Mouse (Mus musculus) c-Kit-positive CD71-positive TER-119-negative erythroid progenitor cells, embryonic 14.5 days (primary cell): ENCODE data around the gene Ndfip2.

ENCODE experiments used
- DNase-seq: peaks from one replicate; pipeline ENCODE4 v3.0.0-alpha.2; 2013; ENCODE audit warnings: low read depth

Ndfip2 gene

DNA sequence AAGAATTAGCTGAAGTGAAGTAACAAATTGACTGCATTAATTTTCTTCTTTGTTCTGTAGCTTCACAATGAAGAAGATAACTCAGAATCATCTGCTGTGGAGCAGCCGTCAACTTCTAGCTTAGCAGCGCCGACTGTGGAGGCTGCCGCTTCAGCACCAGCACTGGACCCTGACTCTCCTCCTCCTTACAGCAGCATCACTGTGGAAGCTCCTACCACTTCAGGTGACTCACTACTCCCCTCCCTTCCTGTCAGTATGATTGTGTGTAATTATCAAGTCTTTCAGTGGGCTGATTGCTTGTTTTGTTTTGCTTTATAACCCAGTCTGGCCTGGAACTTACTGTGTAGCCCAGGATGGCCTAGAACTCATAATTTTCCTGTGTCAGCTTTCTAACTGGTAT is 29.2 kb downstream of the Ndfip2 start:
- no peak for DNase-seq

DNA sequence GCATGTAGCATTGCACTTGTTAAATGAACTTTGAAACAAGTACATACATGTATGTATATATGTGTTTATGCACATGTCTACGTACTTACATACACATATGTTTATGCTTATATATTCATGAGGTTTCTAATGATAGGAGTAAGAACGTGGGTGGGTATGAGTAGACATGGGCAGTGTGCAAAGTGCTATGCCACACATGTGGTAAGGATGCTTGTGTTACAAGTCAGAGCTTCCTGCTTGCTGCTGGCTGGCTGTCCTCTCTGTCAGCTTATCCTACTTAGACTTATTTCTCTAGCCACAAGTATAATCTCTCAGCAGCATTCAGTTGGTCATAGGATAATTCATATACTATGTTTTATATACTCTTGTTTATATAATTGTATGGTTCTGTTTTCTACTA is 29.6 kb downstream of the Ndfip2 start:
- no peak for DNase-seq

DNA sequence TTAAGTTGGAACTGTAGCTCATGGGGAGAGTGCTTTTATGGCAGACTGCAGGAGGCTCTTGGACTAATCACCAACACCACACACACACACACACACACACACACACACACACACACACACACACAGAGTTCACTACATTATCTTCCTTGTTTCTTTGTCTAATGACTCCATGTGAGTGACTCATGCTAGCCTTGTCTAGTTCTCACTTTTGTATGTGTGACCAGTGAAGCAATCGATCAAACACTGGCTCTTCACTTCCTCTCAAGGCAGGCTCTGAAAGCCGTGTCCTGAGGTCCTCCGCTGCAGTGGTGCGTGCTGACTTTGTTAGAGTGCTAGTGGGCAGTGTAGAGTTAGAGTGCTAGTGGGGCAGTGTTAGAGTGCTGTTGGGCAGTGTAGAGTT is 30.2 kb downstream of the Ndfip2 start:
- no peak for DNase-seq

DNA sequence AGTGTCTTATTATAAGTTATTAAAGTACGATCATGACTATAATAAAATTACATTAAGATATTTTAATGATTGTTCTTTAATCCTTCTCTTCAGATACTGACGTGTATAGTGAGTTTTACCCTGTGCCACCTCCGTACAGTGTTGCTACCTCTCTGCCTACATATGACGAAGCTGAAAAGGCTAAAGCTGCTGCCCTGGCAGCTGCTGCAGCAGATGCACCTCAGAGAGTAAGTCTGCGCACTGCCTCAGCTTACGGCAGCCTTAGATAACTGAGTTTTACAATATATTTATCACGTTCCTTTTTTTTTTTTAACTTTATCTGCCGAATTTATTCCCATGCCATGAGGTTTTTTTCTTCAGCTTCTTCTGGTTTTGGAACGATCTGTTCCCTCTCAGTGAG is 33.8 kb downstream of the Ndfip2 start:
- no peak for DNase-seq

DNA sequence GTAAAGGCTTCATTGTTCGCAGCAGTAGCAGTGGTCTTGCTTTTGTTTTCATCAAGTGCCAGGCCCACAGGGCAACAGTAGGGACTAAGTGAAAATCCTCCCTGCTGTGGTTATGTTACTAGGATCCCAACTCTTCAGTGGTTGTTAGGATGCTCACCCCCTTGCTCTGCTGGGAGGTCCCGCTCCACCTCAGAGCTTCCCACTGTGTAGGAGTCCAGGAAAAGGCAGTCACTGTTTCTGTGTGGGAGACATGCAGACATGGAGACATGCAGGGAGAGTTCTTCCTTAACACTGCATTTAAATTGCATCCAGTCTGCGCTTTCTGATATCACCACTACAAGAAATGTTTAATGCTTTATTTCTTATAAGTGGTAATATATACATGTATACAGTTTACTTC is 35.4 kb downstream of the Ndfip2 start:
- no peak for DNase-seq

DNA sequence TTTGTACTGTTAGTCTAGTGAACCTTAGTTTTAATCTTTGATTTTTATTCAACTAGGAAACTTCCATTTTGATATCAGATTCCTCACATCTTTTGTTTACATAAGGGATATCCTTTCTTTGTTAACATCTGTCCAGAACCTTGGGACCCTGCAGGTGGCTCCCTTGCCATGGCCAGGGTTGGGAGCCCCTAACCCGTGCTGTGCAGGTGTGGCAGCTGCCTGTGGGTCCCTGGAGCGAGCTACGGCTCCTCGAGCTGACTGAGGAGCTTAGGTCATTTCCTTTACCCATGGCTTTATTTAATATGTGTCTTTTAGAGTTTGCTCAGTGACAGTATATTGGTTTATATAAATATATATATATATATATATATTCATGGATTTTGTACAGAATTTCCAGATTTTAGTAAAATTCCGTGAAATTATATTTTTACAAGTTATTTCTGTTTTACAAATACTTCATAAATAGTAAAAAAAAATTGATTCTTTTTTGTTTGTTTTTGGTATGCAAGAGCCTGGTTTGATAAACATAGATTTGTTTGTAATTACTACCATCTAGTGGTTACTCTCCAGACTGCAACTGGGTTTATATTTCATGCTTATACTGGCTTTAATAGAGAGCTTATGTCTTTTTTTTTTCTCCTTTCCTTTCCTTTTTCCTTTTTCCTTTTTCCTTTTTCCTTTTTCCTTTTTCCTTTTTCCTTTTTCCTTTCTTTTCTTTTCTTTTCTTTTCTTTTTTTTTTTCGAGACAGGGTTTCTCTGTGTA is 37.6 kb downstream of the Ndfip2 start:
- DNase-seq, result peak; percentile 81

DNA sequence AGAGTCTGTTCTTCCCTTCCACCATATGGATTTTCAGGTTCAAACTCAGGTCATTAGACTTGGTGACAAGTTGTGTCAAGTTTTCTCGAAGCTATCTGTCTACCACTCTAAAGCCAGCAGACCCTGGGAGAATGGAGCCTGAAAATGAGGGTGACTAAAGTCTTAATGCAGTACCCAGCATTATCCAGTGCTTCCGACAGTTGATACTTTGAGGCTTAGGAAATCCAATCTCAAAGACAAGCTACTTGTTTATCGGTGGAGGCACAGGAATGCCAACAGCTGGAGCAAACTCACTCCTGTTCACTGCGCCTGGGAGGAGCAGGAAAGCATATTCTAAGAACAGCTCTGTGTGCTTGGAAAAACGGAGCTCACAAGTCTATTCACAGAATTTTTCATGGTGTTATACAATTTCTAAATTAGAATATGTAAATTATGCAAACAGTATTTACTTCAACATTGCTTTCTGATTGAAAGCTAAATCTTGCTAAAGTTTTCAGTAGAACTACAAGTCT is 41.4 kb downstream of the Ndfip2 start:
- no peak for DNase-seq

DNA sequence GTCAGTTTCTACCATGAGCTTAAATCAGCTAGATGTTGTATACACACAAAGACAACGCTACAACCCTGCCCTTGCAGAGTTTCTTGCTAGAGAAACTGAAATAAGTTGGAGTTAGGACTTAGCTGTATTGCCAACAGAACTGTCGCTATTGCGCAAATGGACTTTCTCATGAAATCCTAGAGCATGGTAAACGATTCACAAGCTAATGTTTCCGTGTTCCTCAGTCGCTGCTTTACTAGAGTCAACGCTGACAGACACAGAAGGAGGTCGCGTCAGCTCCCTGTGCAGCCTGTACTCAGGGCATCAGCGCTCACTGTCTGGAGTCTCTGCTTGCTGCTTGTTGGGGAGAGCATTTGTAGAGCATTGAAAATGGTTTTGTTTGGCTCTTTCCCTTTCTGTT is 42.2 kb downstream of the Ndfip2 start:
- DNase-seq, result no peak

DNA sequence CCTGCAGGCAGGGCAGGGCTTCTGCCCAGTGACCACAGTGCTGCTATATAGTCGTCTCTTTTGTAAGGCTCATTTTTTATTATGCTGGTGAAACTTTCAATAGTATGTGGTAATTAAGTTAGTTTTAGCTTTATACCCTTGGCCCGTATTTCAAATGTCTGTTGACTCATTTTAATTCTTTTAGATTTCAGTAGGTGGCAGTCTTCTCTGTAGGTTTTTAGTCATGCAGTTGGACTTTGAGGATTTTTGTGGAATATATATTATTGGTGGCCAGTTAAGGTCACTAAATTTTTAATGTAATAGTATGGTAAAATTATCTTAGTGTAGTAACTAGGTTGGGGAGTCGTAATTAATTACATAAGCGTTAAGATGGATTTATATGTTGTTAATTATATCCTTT is 44.3 kb downstream of the Ndfip2 start:
- no peak for DNase-seq

DNA sequence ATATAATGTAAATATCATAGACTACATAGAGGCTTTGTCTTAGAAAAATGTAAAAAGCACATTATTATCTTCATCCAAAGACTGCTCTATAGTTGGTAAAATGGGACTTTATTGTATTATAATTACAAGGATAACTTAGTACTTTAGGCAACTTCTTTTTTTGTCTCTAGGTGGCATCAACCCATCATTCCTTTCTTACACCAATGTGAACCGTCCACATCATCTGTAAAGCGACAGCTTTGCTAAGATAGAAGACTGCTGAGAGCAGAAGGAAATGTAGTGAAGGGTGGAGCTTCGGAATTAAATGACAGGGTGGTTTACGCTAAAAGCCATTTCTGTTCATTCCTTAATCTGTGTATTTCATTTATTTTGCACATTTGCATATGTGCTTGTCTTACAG is 49.3 kb downstream of the Ndfip2 start:
- DNase-seq, result no peak

DNA sequence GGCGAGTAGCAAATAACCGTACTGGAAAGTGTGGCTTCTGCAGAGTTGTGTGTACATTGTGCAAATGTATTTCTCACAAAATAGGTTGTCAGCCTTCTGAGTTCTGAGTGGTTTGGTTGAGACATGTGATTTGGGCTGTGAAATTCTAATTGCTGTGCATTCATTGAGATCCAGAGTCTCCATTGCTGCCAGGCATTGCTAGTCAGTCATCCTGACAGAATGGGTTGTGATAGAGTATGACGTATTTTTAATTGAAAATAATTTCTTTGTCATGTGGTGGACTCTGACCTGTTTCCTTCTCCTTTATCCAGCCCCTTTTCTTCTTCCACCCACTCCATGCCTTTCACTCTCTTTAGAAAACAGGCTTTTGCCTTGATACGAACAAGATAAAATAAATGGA is 54.0 kb downstream of the Ndfip2 start:
- DNase-seq, result no peak

DNA sequence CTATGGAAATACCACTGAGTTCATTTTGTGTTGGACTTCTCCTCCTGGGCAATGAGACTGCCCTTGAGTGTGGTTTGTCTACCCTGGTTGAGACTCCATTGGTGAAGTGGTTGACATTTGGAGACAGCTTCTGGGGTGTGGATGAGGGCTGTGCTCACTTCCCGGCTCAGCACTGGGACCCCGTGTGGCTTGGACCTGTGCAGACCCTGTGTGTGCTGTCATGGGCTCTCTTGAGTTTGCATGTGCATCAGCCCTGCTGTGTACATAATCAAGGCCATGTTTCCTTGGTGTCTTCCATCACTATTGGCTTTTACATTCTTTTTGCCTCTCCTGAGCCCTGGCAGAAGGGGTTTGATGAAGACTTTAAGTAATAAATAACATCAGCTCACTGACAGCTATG is 54.6 kb downstream of the Ndfip2 start:
- DNase-seq, result no peak

DNA sequence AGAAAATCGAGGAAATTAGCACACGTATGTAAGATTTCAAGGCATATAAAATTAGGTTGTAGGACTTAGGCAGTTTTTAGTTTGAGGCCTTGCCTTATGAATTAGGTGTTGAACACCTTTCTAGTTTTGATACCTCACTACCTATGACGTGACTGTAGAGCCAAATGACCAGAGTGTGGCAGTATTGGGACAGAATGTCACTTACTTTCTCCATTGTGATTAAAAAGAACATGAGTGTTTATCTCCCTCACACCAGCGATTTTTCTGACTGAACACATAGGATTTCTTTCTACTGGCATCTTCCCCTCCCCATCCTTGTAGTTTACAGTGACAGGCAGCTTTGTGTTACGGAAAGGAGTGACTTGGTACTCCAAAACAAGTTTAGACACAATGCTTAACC is 55.5 kb downstream of the Ndfip2 start:
- DNase-seq, result no peak

DNA sequence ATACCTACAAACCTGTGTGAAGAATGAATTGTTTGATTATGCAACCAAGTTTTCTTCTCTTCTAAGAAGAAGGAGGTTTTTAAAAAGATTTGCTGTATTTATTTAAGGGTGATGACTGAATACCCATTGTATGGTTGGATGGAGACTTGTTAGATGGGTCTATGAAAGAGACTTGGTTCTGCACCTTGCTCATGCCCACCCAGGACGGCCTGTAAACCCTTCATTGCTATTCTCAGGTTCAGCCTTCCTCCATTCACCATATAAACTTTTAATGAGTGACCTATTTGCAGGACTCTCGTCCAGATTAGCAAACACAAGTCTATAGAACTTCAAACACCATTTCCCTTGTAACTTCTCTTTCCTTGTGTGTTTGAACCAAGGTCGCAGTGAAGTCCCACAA is 63.3 kb downstream of the Ndfip2 start:
- no peak for DNase-seq

DNA sequence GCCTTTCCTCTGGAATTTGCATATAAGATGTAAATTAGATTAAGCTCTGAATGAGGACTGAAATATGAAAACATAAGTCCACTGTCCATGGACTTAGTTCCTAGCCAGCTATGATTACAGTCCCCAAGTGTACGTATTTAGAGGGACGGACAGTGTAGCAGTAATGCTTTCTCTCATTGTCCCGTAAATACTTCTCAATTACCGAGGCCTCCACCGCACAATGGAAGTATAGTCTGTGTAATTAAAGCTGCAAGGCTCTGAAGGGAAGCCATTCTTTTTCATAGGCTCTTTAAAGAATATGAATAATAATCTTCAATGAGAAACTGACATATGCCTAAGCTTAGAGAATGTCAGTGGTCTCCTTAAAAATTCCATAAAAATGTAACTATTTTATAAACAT is 64.5 kb downstream of the Ndfip2 start:
- DNase-seq, result no peak

DNA sequence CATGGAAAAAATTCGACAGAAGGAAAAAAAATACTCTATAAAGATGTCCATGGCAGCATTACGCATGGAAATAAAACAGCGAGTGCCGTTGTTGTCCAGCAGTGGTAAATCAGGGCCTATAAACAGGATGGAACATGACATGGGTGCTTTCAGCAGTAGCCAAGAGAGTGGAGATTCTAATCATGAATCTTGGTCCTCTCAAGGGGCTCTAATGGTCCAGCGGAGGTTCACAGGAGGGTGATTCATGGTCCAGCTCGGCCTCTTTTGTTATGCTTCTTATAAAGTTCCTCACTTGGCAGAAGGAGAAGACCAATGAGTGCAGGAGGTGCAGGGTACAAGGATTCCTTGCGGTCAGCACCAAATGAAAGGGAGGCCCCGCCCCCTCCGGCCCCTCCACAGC is 65.1 kb downstream of the Ndfip2 start:
- no peak for DNase-seq

DNA sequence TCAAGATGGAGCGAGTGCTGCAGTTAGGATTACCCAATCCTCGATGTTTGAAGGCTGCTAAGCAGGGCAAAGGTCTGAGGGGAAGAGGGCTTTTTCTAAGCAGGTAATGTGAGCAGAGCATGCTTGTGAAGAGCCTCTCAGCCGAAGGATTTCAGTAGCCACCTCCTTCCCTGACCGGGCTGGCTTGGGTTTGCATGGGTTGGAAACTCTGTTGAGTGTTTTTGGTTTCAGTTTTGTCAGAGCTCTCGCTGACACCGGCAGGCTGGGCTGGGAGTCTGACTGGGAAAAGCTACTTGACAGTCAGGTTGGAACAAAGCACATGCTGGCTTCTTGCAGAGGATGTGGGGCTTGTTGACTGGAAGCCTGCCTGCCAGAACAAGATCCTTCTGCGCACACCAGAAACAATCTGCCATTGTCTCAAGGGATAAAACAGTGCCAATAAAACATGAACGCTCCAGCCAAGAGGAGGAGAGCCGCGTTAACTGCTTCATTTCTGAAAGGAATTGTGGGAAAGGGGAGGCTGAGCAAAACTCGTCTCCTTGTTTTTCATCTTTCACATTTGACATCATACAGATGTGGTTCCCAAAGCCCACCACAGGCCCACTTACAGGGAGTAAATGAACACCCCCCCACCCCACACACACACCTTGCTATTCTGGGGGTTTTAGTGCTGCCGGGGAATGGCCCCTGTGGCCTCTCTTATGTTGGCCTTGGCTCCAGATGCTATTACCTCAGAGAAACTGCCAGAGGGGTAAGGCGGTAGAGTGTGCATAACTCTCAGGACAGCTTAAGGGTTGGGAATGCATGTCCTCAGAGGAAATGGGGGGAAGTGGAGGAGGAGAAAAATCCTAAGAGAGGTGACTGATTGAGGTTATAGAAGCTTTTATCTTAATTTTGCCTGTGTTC is 70.3 kb downstream of the Ndfip2 start:
- DNase-seq, result no peak

DNA sequence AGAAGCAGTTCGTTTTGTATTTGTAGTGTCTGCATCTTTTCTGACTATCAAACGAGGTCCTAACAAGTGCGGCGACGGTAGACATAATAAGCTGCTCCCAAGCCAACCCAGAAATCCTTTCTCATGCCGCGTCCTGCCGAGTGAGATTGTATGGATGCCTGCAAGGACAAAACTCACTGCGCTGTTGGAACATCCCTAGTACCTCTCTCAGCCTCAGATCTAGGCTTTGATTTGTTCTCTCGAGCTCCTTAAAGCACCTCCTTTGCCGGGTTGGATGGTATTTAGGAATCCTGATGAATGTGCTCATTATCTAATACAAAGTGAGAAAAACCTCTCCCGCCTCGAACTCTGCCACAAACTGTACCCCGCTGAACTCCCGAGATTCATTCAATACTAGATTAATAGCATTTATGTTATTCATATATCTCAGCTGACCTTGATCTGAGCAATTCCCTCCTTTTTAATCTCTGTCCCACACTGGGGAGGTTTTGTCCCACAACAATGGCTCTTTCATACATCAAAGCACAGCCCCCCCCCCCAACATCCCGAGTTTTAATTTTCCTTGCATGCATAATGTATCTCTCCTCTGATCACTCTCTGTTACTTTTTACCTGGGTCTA is 75.2 kb downstream of the Ndfip2 start:
- no peak for DNase-seq

DNA sequence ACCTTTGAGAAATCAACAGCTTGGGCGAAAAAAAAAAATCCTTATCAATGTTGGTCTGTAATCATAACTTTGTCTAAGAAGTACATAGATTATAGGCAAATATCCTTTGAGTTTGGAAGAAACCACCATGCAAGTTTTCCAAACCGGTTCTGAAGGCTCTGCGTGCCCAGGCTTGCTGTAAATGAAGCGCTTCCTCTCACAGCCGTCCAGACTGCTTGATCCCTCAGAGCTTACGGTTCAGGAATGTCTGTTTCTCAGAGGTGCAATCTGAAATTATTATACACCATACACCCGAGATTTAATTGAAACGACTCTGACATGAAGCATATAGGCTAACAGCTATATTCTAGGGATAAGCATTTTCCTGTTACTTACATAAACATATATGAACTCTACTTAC is 83.4 kb downstream of the Ndfip2 start:
- no peak for DNase-seq

DNA sequence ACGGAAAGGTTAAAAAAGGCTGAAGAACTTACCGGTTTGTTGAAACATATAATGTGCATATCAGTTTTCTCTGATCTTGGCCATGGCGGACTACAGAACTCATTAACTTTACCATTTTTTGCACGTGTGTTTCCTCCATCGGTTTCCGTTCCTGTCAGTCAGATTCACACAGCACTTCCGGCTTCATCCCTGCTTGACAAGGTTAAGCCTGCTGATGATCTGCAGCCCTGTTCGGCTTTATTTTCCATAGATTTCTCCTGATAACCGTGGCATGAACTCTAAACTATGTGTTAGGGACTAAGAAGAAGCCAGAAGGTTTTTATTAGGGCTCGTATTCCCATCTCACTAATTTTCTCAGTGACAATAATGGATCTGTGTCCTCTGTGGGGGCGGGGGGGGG is 95.7 kb downstream of the Ndfip2 start:
- no peak for DNase-seq
